Mouse (Mus musculus) liver, embryonic 16.5 days (tissue): ENCODE measurements around the gene Vmn1r85. TPM values are rescaled to one million over a fixed set of nuclear protein-coding genes. Genes with fewer than 3 reads are reported as not detected.
A peak's percentile ranks its signal among the peaks of the same experiment; 100 is the strongest.

Experiments used
- ATAC-seq: fragments of 200-750 bp; cut with Nextera tagmentation; 2 replicates; pipeline ENCODE4 v1.8.0; 2017; ENCODE audit warnings: low read depth, mild to moderate bottlenecking, moderate number of reproducible peaks, moderate library complexity
- H3K27ac ChIP-seq: fragments of 300-500 bp; sonication (generic); 2 replicates; pipeline ENCODE4 v1.5.1; 2014; ENCODE audit warnings: mild to moderate bottlenecking, low read length
- H3K27me3 ChIP-seq: fragments of 300-500 bp; sonication (generic); 2 replicates; pipeline ENCODE4 v1.6.1; 2014; ENCODE audit warnings: low read depth, low read length, mixed read lengths; ENCODE audit not compliant: control insufficient read depth, insufficient read depth
- H3K36me3 ChIP-seq: fragments of 300-500 bp; sonication (generic); 2 replicates; pipeline ENCODE4 v1.6.1; 2014; ENCODE audit warnings: mild to moderate bottlenecking; ENCODE audit not compliant: control insufficient read depth, insufficient read depth
- H3K4me1 ChIP-seq: fragments of 300-500 bp; sonication (generic); 2 replicates; pipeline ENCODE4 v1.6.1; 2014; ENCODE audit warnings: low read depth, low read length, mixed read lengths; ENCODE audit not compliant: control insufficient read depth
- H3K4me2 ChIP-seq: fragments of 300-500 bp; sonication (generic); 2 replicates; pipeline ENCODE4 v1.6.1; 2014; ENCODE audit warnings: low read depth, low read length, mixed read lengths
- H3K4me3 ChIP-seq: fragments of 300-500 bp; sonication (generic); 2 replicates; pipeline ENCODE4 v1.5.1; 2014; ENCODE audit warnings: low read depth, mild to moderate bottlenecking, low read length
- H3K9ac ChIP-seq: fragments of 300-500 bp; sonication (generic); 2 replicates; pipeline ENCODE4 v1.6.1; 2014; ENCODE audit warnings: low read depth, low read length
- H3K9me3 ChIP-seq: fragments of 300-500 bp; sonication (generic); replicated peaks from 2 replicates; pipeline ENCODE4 v1.6.1; 2016; ENCODE audit warnings: low read length; ENCODE audit not compliant: control insufficient read depth
- WGBS: fragments of 180-500 bp; shearing (Covaris S2); extraction: QIAGEN DNeasy Blood & Tissue Kit; methylation state at CpG from one replicate; pipeline ENCODE4 v1.1.7; 2014; ENCODE audit not compliant: insufficient replicate concordance; 5-methylcytosine and 5-hydroxymethylcytosine counted together
- polyA plus RNA-seq: library from polyadenylated mRNA; unstranded; fragments of >200 nt; fragmentation: Nextera tagmentation; extraction: Ambion mirVana; gene quantifications from 2 replicates; pipeline ENCODE4 v1.2.1, GENCODE M21; 2015

The Vmn1r85 gene
- polyA plus RNA-seq, 1 experiment from 2014 or later = not detected

DNA sequence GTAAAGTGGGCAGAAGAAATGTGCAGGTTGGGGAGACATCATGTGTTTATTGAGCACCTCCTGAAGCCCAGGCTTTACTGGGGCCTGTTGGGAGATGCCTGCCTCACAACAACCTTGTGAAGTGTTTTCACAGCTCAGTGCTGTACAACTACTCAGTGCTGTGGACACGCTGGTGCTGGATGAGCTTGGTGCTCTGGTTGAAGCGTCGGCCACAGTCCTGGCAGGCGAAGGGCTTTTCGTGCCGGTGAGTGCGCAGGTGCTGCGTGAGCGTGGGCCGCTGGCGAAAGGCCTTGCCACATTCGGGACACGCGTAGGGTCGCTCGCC lies 51.9 kb downstream of the Vmn1r85 start:
- no peak overlapping the region for H3K4me2 ChIP-seq
- no peak overlapping the region for H3K9ac ChIP-seq
- no peak overlapping the region; the same call in 1 of the 2 replicates for H3K4me3 ChIP-seq
- WGBS = 43% methylated on average over 16 of the region's 16 CpGs
- ATAC-seq = no peak
- H3K27ac ChIP-seq = no peak overlapping the region
- 0 out of 2 replicates have a peak, but pooled peaks cover 2% of the 10 kb centered on the region for H3K9me3 ChIP-seq
- H3K36me3 ChIP-seq = no peaks in the 10 kb centered on the region
- H3K4me1 ChIP-seq = peaks cover 28% of the 10 kb centered on the region
- H3K27me3 ChIP-seq = peaks cover 37% of the 10 kb centered on the region

DNA sequence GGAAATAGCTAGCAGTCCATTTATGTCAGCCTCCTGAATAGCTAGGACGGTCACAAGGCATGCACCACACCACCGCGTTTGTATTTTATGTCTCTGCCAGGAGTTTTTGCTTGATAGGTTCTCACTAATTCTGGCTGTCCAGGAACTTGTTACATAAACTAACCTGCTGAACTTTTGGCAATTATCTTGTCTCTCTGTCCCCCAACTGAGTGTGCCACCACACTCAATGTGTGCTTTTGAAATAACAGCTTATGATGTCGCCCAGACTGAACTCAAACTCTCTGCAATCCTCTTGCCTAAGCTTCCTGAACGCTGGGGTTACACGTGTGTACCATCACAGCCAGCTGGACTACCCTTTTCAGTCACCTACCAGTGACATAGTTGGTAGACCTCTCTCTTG lies 52.5 kb downstream of the Vmn1r85 start:
- Histone ChIP-seq H3K27ac (no peak overlapping the region), H3K4me1 (peaks cover 28% of the 10 kb centered on the region), H3K9ac (no peak overlapping the region), H3K4me2 (no peak overlapping the region), H3K36me3 (no peaks in the 10 kb centered on the region), H3K9me3 (0 out of 2 replicates have a peak, but pooled peaks cover 2% of the 10 kb centered on the region), H3K4me3 (no peak overlapping the region), H3K27me3 (peaks cover 37% of the 10 kb centered on the region)
- WGBS = 70% methylated on average over 6 of the region's 6 CpGs
- no peak for ATAC-seq

DNA sequence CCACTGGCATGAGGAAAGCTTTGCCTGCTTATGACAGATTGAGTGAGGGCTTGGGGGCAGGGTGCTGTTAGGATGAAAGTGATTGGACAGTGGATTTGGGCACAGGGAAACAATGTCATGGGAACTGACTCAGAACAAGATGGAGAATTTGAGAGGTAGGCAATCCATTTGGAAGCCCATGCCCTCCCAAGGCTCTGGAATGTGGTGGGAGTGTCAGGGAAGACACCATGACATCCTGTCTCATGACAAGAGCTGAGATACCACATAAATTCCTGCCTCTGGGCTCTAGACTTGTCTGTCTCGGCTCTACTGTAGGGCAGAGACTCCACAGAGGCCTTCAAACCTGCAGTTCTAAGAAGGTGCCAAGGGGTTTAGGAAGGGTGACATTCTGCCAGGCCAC lies 53.7 kb downstream of the Vmn1r85 start:
- Histone ChIP-seq H3K4me2 (no peak overlapping the region), H3K4me3 (no peak overlapping the region), H3K36me3 (no peaks in the 10 kb centered on the region), H3K27ac (no peak overlapping the region), H3K4me1 (peaks cover 35% of the 10 kb centered on the region), H3K27me3 (peaks cover 37% of the 10 kb centered on the region), H3K9me3 (0 out of 2 replicates have a peak, but pooled peaks cover 2% of the 10 kb centered on the region), H3K9ac (no peak overlapping the region)
- WGBS = 62% methylated on average over 1 of the region's 1 CpGs
- ATAC-seq = no peak

DNA sequence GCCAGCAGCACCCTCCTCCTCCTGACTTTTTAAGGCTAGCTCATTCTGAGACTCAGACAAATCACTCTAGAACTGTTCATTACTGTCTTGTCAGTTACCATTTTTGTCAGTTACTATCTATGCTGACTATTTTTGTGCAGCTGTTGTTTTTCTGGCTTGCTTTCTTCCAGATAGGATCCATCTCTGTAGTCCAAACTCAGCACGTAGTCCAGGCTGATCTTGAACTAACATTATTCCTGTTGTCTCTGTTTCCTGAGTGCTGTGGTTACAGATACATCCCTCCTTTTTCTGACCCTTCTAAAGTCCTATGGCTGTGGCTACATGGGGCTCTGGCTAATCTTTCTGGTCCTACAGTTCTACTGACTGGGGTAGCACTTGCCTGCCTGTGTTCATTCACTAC lies 55.8 kb downstream of the Vmn1r85 start:
- WGBS = 26% methylated on average over 1 of the region's 1 CpGs
- H3K36me3 ChIP-seq = peaks cover 8% of the 10 kb centered on the region
- H3K4me3 ChIP-seq = peak overlapping the region; percentile 89
- H3K27me3 ChIP-seq = peaks cover 21% of the 10 kb centered on the region
- H3K27ac ChIP-seq = peak overlapping the region; percentile 98
- no peak for ATAC-seq
- H3K9me3 ChIP-seq = 0 out of 2 replicates have a peak, but pooled peaks cover 2% of the 10 kb centered on the region
- H3K9ac ChIP-seq = peak overlapping the region; percentile 97
- peak overlapping the region; percentile 94 for H3K4me2 ChIP-seq
- H3K4me1 ChIP-seq = peaks cover 43% of the 10 kb centered on the region

DNA sequence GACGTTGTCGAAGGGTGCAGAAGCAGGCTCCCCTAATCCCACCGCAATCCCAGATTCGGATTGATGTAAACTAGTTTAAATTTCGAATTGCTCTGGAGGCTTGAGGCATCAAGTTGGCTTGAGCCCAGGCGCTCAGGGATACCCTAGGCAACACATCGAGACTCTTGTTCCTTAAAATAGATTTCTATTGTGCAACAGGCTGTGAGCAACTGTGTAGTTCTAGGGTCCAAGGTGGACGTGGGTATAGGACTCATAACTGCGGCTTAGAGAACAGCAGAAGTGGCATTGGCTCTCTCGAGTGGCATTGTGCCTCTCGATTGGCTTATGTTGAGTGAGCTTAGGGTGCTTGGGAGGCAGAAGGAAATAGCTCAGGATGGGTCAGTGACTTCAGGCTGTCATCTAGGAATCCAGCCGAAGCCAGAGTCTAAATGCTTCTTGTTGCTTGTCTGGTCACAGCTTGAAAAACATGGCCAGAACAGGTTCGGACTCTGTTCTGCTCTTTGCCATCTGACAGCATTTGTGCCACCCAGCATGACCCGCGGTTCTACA lies 56.3 kb downstream of the Vmn1r85 start:
- H3K4me3 ChIP-seq = peak overlapping the region; percentile 89
- H3K4me2 ChIP-seq = peak overlapping the region; percentile 94
- peak overlapping the region; percentile 97 for H3K9ac ChIP-seq
- H3K27me3 ChIP-seq = peaks cover 16% of the 10 kb centered on the region
- peak overlapping the region; percentile 98 for H3K27ac ChIP-seq
- H3K4me1 ChIP-seq = peaks cover 41% of the 10 kb centered on the region
- WGBS = 13% methylated on average over 15 of the region's 15 CpGs
- H3K36me3 ChIP-seq = peaks cover 8% of the 10 kb centered on the region
- ATAC-seq = no peak
- H3K9me3 ChIP-seq = 0 out of 2 replicates have a peak, but pooled peaks cover 2% of the 10 kb centered on the region

DNA sequence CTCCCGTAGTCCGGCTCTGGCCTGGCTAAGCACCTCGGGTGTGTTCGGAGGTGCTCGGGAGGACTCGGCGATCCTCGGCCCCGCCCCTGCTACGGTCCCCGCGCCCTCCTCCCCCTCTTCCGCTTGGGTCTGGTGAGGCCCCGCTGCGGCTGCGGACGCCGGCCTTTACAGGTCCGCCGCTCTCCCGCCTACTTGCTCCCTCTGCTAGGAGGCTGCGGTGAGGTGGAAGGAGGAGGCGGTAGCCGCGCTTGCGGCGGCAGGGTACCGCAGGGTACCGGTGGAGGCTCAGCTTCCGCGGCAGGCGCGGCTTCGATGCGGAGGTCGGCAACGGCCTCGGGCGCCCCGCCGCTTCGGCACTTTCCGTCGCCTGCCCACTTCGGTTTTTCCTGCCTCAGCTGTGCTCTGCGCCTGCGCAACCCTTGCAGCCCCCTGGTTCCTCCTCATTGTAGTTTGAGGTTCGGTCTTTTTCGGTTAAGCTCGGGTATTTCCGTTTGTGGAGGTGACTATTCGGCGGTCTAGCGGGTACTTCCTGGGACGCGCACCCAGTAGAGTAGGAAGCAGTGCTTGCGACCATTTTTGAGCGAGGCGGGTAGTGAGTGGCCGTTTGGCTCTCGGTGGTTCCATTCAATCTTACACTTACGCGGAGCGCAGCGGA lies 56.9 kb downstream of the Vmn1r85 start, which contains the start of gene Ube2m:
TSS of gene Ube2m (minus strand) at position 375 of the 655 bp plus-strand sequence.
- Histone ChIP-seq H3K4me2 (peak within 1 kb of the TSS; percentile 94), H3K4me3 (peak within 1 kb of the TSS; percentile 89), H3K36me3 (peaks cover 8% of the 10 kb centered on the region), H3K9me3 (no peaks in the 10 kb centered on the region), H3K27ac (peak within 1 kb of the TSS; percentile 98), H3K27me3 (peaks cover 10% of the 10 kb centered on the region), H3K4me1 (peaks cover 41% of the 10 kb centered on the region), H3K9ac (peak within 1 kb of the TSS; percentile 97)
- ATAC-seq = peak; percentile 90
- WGBS = under 1% methylated on average over 64 of the region's 65 CpGs

DNA sequence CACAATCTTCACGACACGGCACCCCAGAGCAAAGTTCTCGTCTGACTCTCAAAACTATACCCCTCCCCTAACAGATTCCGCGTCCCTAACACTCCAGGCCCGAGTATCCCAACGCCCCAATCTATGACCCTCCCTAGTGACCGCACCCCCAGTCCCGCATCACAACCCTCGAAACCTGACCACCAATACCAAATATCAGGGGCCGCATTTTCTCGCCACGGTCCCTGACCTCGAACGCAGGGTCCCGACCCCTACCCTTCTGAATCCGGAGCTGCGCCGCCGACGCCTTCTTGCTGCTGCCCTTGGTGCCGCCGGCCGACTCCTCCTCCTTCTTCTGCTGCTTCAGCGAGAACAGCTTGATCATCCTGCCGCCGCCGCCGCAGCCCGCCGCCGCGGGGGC lies 57.6 kb downstream of the Vmn1r85 start:
- Histone ChIP-seq H3K27me3 (peaks cover 3% of the 10 kb centered on the region), H3K4me1 (peaks cover 41% of the 10 kb centered on the region), H3K9me3 (no peaks in the 10 kb centered on the region), H3K9ac (peak overlapping the region; percentile 97), H3K27ac (peak overlapping the region; percentile 98), H3K36me3 (peaks cover 15% of the 10 kb centered on the region), H3K4me2 (peak overlapping the region; percentile 94), H3K4me3 (peak overlapping the region; percentile 89)
- WGBS = 0% methylated on average over 32 of the region's 33 CpGs
- peak; percentile 5 for ATAC-seq

DNA sequence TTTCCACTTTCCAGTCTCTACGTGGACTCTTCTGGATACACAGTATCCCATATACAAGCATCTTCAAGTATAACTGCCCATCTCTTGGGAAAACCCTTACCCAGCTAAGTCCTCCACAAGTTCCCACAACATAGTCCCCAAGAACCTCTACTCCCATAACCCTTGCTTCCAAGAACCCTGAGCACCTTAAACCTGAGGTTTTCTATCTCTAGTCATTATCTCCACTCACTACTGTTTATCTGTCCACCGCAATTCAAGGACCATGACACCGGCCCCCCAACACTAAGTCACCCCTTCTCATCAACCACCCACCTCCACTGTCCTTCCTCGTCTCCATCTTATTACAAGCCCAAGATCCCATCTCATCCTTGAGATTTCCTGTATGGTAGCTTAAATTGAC lies 58.2 kb downstream of the Vmn1r85 start:
- Histone ChIP-seq H3K9ac (peak overlapping the region; percentile 97), H3K4me3 (peak overlapping the region; percentile 89), H3K4me2 (peak overlapping the region; percentile 94), H3K36me3 (peaks cover 20% of the 10 kb centered on the region), H3K27ac (peak overlapping the region; percentile 98), H3K27me3 (no peaks in the 10 kb centered on the region; the same call in 1 of the 2 replicates), H3K9me3 (no peaks in the 10 kb centered on the region), H3K4me1 (peaks cover 41% of the 10 kb centered on the region)
- 19% methylated on average over 4 of the region's 4 CpGs for WGBS
- ATAC-seq = no peak

DNA sequence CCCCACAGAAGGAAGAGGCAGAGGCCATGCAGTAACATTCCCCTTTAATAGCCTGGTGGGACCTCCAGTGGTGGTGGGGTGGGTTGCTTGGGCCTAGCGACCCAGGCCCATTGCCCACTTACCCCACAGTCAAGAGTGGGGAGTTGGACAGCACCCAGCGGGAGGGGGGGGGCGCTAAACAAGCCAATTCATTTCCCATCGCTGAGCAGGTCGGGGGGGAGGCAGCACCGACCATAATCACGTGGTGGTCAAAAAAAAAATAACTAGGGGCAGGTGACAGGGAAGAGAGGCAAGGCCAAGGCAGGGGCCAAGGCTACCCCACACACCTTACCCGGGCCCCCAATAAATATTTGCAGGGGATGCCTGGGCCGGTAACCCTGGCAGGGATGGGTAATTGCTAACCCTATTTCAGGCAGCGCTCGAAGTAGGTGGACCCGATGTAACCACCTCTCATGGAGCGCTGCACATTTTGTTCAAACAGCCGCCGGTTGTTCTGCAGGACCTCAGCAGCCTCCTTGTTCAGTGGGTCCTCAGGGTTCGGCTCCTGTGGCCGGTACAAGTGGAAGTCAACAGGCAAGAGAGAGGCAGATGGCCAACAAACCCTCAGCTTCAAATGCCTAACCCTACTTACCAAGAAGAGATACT lies 59.6 kb downstream of the Vmn1r85 start:
- Histone ChIP-seq H3K9me3 (no peaks in the 10 kb centered on the region), H3K27ac (peak overlapping the region; percentile 87), H3K4me3 (peak overlapping the region; percentile 83), H3K4me1 (peaks cover 41% of the 10 kb centered on the region), H3K4me2 (peak overlapping the region; percentile 78), H3K9ac (peak overlapping the region; percentile 86; the same call in 1 of the 2 replicates), H3K27me3 (no peaks in the 10 kb centered on the region), H3K36me3 (peaks cover 32% of the 10 kb centered on the region)
- ATAC-seq = no peak
- WGBS = 80% methylated on average over 17 of the region's 17 CpGs
